Mouse (Mus musculus): ENCODE results near the gene Tanc1. TPM values are rescaled to one million over a fixed set of nuclear protein-coding genes. Genes with fewer than 3 reads are reported as not detected.

Tanc1 gene
- polyA plus RNA-seq, 1 experiment from 2014 or later = 8.9 TPM

- no peak overlapping the region for H3K9ac ChIP-seq
- H3K9me3 ChIP-seq = no peaks in the 10 kb centered on the region
- 95% methylated on average over 8 of the region's 8 CpGs for WGBS
- H3K36me3 ChIP-seq = peaks cover 8% of the 10 kb centered on the region; the same call in 1 of the 2 replicates
- no peak overlapping the region for H3K27ac ChIP-seq
- H3K4me3 ChIP-seq = no peak overlapping the region
- no peaks in the 10 kb centered on the region for H3K27me3 ChIP-seq
- no peak overlapping the region for H3K4me2 ChIP-seq
- H3K4me1 ChIP-seq (replicated peaks) = peaks cover 11% of the 10 kb centered on the region
- ATAC-seq (ENCODE audit: low FRiP score) = no peak
Observed at GRCm38 (mm10) chr2:59802722-59803387, 191.0 kb downstream of the Tanc1 start.

- no peaks in the 10 kb centered on the region for H3K27me3 ChIP-seq
- H3K4me2 ChIP-seq = no peak overlapping the region
- no peak overlapping the region for H3K4me3 ChIP-seq
- WGBS = 38% methylated on average over 2 of the region's 2 CpGs
- ATAC-seq (ENCODE audit: low FRiP score) = no peak
- peaks cover 3% of the 10 kb centered on the region; the same call in 1 of the 2 replicates for H3K36me3 ChIP-seq
- no peak overlapping the region for H3K27ac ChIP-seq
- H3K4me1 ChIP-seq (replicated peaks) = peaks cover 10% of the 10 kb centered on the region
- H3K9me3 ChIP-seq = no peaks in the 10 kb centered on the region
- no peak overlapping the region for H3K9ac ChIP-seq
Observed at GRCm38 (mm10) chr2:59805595-59805994, 193.8 kb downstream of the Tanc1 start.

- H3K4me1 ChIP-seq (replicated peaks) = peaks cover 15% of the 10 kb centered on the region
- no peak overlapping the region for H3K4me3 ChIP-seq
- 22% methylated on average over 6 of the region's 6 CpGs for WGBS
- H3K36me3 ChIP-seq = peaks cover 3% of the 10 kb centered on the region; the same call in 1 of the 2 replicates
- ATAC-seq (ENCODE audit: low FRiP score) = no peak
- no peak overlapping the region for H3K4me2 ChIP-seq
- H3K9me3 ChIP-seq = no peaks in the 10 kb centered on the region
- H3K9ac ChIP-seq = no peak overlapping the region
- no peak overlapping the region for H3K27ac ChIP-seq
- no peaks in the 10 kb centered on the region for H3K27me3 ChIP-seq
Observed at GRCm38 (mm10) chr2:59806038-59806437, 194.2 kb downstream of the Tanc1 start.

DNA sequence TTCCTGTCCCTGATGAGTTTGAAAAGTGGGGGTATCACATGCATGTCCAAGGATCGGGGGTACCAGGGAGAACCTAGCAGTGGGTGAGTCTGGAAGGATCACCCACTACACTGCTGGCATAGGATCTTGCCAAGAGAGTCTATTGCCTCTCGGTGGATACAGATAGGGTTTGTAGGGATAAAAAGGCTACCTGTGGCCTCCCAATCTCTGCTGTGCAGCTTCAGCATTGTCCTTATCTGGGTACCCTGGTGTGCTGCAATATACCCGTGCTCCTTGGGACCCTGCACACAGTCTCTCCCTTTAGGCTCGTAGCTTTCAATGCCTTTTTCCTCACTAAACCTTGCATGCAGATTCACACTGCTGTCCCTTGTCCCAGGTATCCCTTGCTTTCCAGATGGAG is 196.8 kb downstream of the Tanc1 start:
- WGBS = 94% methylated on average over 4 of the region's 4 CpGs

DNA sequence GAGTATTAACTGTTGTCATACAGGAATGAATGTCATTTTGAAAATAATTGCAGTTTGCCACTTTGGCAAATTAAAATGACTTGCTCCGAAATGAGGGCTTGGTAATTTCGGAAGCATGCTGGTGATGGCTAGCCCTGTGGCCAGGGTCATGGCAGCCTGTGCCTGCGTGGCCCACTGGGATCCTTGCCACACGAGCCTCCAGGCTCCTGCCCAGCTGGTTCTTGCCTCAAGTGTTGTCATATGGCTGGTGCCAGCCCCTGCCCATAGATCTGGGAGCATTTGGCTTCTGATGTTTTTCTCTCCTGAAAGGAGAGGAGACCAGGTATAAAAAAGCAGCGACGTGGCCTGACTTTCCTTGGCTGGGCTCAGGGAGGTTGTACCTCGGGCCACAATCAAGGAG is 198.2 kb downstream of the Tanc1 start:
- Histone ChIP-seq H3K4me2 (no peak overlapping the region), H3K27ac (peak overlapping the region; percentile 56), H3K27me3 (no peaks in the 10 kb centered on the region), H3K4me1 (replicated peaks) (peaks cover 17% of the 10 kb centered on the region), H3K4me3 (no peak overlapping the region), H3K9me3 (no peaks in the 10 kb centered on the region), H3K9ac (no peak overlapping the region), H3K36me3 (no peaks in the 10 kb centered on the region)
- no peak for ATAC-seq (ENCODE audit: low FRiP score)
- 80% methylated on average over 7 of the region's 7 CpGs for WGBS

More for the DNA sequence above, 196.8 kb downstream of the Tanc1 start:
- no peak overlapping the region for H3K27ac ChIP-seq
- H3K36me3 ChIP-seq = no peaks in the 10 kb centered on the region
- ATAC-seq (ENCODE audit: low FRiP score) = no peak
- H3K27me3 ChIP-seq = no peaks in the 10 kb centered on the region
- H3K9ac ChIP-seq = no peak overlapping the region
- H3K4me2 ChIP-seq = no peak overlapping the region
- H3K4me1 ChIP-seq (replicated peaks) = peaks cover 17% of the 10 kb centered on the region
- H3K9me3 ChIP-seq = no peaks in the 10 kb centered on the region
- no peak overlapping the region for H3K4me3 ChIP-seq

GRCm38 (mm10) chr2:59811247-59811646 is 199.4 kb downstream of the Tanc1 start:
- no peaks in the 10 kb centered on the region for H3K36me3 ChIP-seq
- WGBS = 59% methylated on average over 1 of the region's 1 CpGs
- no peak overlapping the region for H3K9ac ChIP-seq
- no peak for ATAC-seq (ENCODE audit: low FRiP score)
- peaks cover 14% of the 10 kb centered on the region for H3K4me1 ChIP-seq (replicated peaks)
- no peak overlapping the region; the same call in 1 of the 2 replicates for H3K27ac ChIP-seq
- no peaks in the 10 kb centered on the region for H3K9me3 ChIP-seq
- no peak overlapping the region for H3K4me3 ChIP-seq
- H3K4me2 ChIP-seq = no peak overlapping the region
- H3K27me3 ChIP-seq = no peaks in the 10 kb centered on the region

GRCm38 (mm10) chr2:59812641-59813040 is 200.8 kb downstream of the Tanc1 start:
- Histone ChIP-seq H3K4me3 (no peak overlapping the region), H3K36me3 (no peaks in the 10 kb centered on the region), H3K4me2 (no peak overlapping the region), H3K27me3 (no peaks in the 10 kb centered on the region), H3K27ac (no peak overlapping the region), H3K9ac (no peak overlapping the region), H3K9me3 (no peaks in the 10 kb centered on the region), H3K4me1 (replicated peaks) (peaks cover 14% of the 10 kb centered on the region)
- 95% methylated on average over 1 of the region's 1 CpGs for WGBS
- no peak for ATAC-seq (ENCODE audit: low FRiP score)

GRCm38 (mm10) chr2:59813457-59813856 is 201.6 kb downstream of the Tanc1 start:
- Histone ChIP-seq H3K9ac (no peak overlapping the region), H3K4me3 (no peak overlapping the region), H3K27ac (no peak overlapping the region), H3K27me3 (no peaks in the 10 kb centered on the region), H3K4me2 (no peak overlapping the region), H3K9me3 (no peaks in the 10 kb centered on the region), H3K4me1 (replicated peaks) (peaks cover 14% of the 10 kb centered on the region), H3K36me3 (no peaks in the 10 kb centered on the region)
- no peak for ATAC-seq (ENCODE audit: low FRiP score)
- WGBS = 82% methylated on average over 13 of the region's 13 CpGs

DNA sequence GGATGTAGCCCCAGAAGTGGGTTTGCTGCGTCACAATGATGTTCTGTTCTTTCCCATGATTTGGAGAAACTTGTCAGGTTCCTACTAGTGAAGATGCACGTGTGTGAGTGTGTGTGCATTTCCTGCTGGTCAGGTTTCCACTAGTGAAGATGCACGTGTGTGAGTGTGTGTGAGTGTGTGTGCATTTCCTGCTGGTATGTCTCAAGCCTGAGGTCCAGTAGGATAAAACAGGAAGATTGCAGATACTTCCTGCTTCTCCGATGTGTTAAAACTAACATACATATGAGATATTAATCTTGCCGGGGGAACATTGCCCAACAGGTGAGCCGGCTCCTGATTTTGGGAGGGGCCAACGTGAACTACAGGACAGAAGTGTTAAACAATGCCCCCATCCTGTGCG is 203.2 kb downstream of the Tanc1 start:
- H3K36me3 ChIP-seq = no peaks in the 10 kb centered on the region
- H3K27ac ChIP-seq = no peak overlapping the region
- 96% methylated on average over 8 of the region's 8 CpGs for WGBS
- no peak overlapping the region for H3K4me3 ChIP-seq
- ATAC-seq (ENCODE audit: low FRiP score) = no peak
- no peak overlapping the region for H3K4me2 ChIP-seq
- peaks cover 20% of the 10 kb centered on the region for H3K4me1 ChIP-seq (replicated peaks)
- no peak overlapping the region for H3K9ac ChIP-seq
- no peaks in the 10 kb centered on the region for H3K27me3 ChIP-seq
- H3K9me3 ChIP-seq = no peaks in the 10 kb centered on the region

- ATAC-seq (ENCODE audit: low FRiP score) = no peak
- H3K9ac ChIP-seq = no peak overlapping the region
- no peaks in the 10 kb centered on the region for H3K9me3 ChIP-seq
- 98% methylated on average over 15 of the region's 15 CpGs for WGBS
- H3K4me2 ChIP-seq = no peak overlapping the region
- H3K27ac ChIP-seq = peak overlapping the region; percentile 56; the same call in 1 of the 2 replicates
- H3K4me3 ChIP-seq = no peak overlapping the region
- 0 out of 2 replicates have a peak, but pooled peaks cover 10% of the 10 kb centered on the region for H3K4me1 ChIP-seq (replicated peaks)
- H3K27me3 ChIP-seq = no peaks in the 10 kb centered on the region
- no peaks in the 10 kb centered on the region for H3K36me3 ChIP-seq
Observed at GRCm38 (mm10) chr2:59818663-59819062, 206.8 kb downstream of the Tanc1 start.

DNA sequence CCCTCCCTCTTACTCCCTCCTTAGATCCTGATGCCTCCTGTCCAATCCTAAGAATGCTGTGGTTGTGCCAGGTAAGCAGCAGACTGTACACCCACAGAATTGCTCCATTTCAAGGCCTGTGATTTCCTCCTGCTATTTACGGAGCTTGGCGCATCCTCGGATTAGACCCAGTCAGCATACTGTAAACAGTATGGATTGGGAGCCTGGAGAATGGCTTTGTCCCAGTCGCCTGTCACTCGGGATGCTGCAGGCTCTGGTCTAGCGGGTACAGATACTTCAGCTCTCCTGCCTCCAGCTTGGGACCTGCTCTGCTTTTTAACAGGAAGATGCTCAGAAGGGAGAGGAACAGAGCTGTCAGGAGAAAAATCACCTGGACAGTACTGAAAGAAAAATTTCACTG is 207.6 kb downstream of the Tanc1 start:
- 80% methylated on average over 6 of the region's 6 CpGs for WGBS
- Histone ChIP-seq H3K4me1 (replicated peaks) (0 out of 2 replicates have a peak, but pooled peaks cover 10% of the 10 kb centered on the region), H3K9ac (no peak overlapping the region), H3K4me2 (no peak overlapping the region), H3K27me3 (no peaks in the 10 kb centered on the region), H3K4me3 (no peak overlapping the region), H3K27ac (peak overlapping the region; percentile 56), H3K36me3 (no peaks in the 10 kb centered on the region), H3K9me3 (no peaks in the 10 kb centered on the region)
- ATAC-seq (ENCODE audit: low FRiP score) = 0 out of 2 replicates have a peak, but pooled peaks have one; percentile 26

- Histone ChIP-seq H3K36me3 (no peaks in the 10 kb centered on the region), H3K27me3 (no peaks in the 10 kb centered on the region), H3K4me2 (no peak overlapping the region), H3K4me3 (no peak overlapping the region), H3K4me1 (replicated peaks) (0 out of 2 replicates have a peak, but pooled peaks cover 10% of the 10 kb centered on the region), H3K27ac (no peak overlapping the region; the same call in 1 of the 2 replicates), H3K9ac (no peak overlapping the region), H3K9me3 (no peaks in the 10 kb centered on the region)
- WGBS = 74% methylated on average over 15 of the region's 15 CpGs
- no peak for ATAC-seq (ENCODE audit: low FRiP score)
Observed at GRCm38 (mm10) chr2:59820088-59820487, 208.2 kb downstream of the Tanc1 start.

DNA sequence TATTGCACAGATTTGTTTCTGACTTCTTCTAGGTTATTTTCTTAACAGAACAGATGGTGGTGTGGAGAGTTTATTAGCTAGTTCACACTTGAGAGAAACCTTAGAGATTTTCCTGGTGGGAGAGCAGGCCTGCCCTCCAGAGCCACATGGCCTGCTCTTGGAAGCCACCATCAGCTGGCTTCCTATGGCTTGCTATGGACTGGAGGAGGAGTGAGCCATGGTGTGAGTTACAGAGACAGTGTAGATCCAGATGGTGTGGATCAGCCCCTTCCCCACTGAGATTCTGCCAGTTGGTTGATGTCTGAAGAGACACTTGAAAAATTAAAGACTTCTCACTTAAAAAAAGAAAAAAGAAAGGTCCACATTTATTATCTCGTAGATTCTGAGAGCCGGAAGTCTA is 209.2 kb downstream of the Tanc1 start:
- Histone ChIP-seq H3K27me3 (no peaks in the 10 kb centered on the region), H3K4me1 (replicated peaks) (0 out of 2 replicates have a peak, but pooled peaks cover 10% of the 10 kb centered on the region), H3K9me3 (no peaks in the 10 kb centered on the region), H3K36me3 (no peaks in the 10 kb centered on the region), H3K27ac (no peak overlapping the region), H3K4me3 (no peak overlapping the region), H3K9ac (no peak overlapping the region), H3K4me2 (no peak overlapping the region)
- ATAC-seq (ENCODE audit: low FRiP score) = no peak
- WGBS = 94% methylated on average over 2 of the region's 2 CpGs
